ENCODE assay signal across 7 mouse cellular contexts in genomic region chr9:61914203-61914916, GRCm38 (mm10). TPM values are rescaled to one million over a fixed set of nuclear protein-coding genes. Genes with fewer than 3 reads are reported as not detected.
DNase-seq lines count a peak whose midpoint lies in the region; ATAC-seq and TF ChIP-seq lines count a peak whose summit lies in the region.

Rplp1 (minus strand) TSS chr9:61914542.

- ATAC-seq in intestine, postnatal 0 days = peak; percentile 97
- ATAC-seq in midbrain, embryonic 12.5 days (ENCODE audit: low FRiP score, low read depth) = peak; percentile 95

- H3K4me2 ChIP-seq in intestine, postnatal 0 days (replicated peaks; ENCODE audit: low read depth) = peak within 1 kb of the TSS; percentile 84
- peak within 1 kb of the TSS; percentile 74 for H3K4me2 ChIP-seq in midbrain, embryonic 12.5 days (replicated peaks)

- H3K4me3 ChIP-seq in embryonic facial prominence, embryonic 10.5 days = peak within 1 kb of the TSS; percentile 75
- H3K4me3 ChIP-seq in intestine, postnatal 0 days (ENCODE audit: low read depth, low read length) = peak within 1 kb of the TSS; percentile 74
- peak within 1 kb of the TSS; percentile 93 for H3K4me3 ChIP-seq in midbrain, embryonic 12.5 days
- peak within 1 kb of the TSS; percentile 93 for H3K4me3 ChIP-seq in small intestine, adult 2 months (ENCODE audit: low read depth, low read length)

- TF ChIP-seq POLR2A in small intestine, adult 2 months (IDR thresholded peaks at IDR 0.05; ENCODE audit: low read depth, low read length) = peak; percentile 53; the same call in 1 of the 2 replicates

- H3K9ac ChIP-seq in intestine, postnatal 0 days (ENCODE audit: low read depth, low read length) = peak within 1 kb of the TSS; percentile 78
- H3K9ac ChIP-seq in midbrain, embryonic 12.5 days (replicated peaks) = peak within 1 kb of the TSS; percentile 81

- peaks cover 72% of the 10 kb centered on the region for H3K36me3 ChIP-seq in embryonic facial prominence, embryonic 10.5 days (replicated peaks)
- peaks cover 41% of the 10 kb centered on the region for H3K36me3 ChIP-seq in intestine, postnatal 0 days (ENCODE audit: control insufficient read depth, insufficient read depth)
- H3K36me3 ChIP-seq in midbrain, embryonic 12.5 days = peaks cover 51% of the 10 kb centered on the region
- peaks cover 28% of the 10 kb centered on the region for H3K36me3 ChIP-seq in small intestine, adult 2 months (ENCODE audit: control insufficient read depth, insufficient read depth, low read length)

- intact Hi-C loops in left cerebral cortex, postnatal 4 days (cut with DNase I) = no loop called here

- peak; percentile 97 for DNase-seq in adrenal gland, postnatal 10 days
- peak; percentile 96 for DNase-seq in embryonic facial prominence, embryonic 10.5 days (ENCODE audit: low spot score)
- DNase-seq in gonadal fat pad, adult 2 months (ENCODE audit: low read depth) = peak; percentile 58
- DNase-seq in left cerebral cortex, postnatal 4 days = peak; percentile 97

- H3K27ac ChIP-seq in embryonic facial prominence, embryonic 10.5 days (replicated peaks) = peak within 1 kb of the TSS; percentile 89
- H3K27ac ChIP-seq in intestine, postnatal 0 days (ENCODE audit: low read depth, low read length) = peak within 1 kb of the TSS; percentile 93
- H3K27ac ChIP-seq in midbrain, embryonic 12.5 days (replicated peaks) = peak within 1 kb of the TSS; percentile 93
- H3K27ac ChIP-seq in small intestine, adult 2 months (ENCODE audit: insufficient read depth, low read depth, low read length) = peak within 1 kb of the TSS; percentile 96

- no peaks in the 10 kb centered on the region for H3K9me3 ChIP-seq in embryonic facial prominence, embryonic 10.5 days
- no peaks in the 10 kb centered on the region for H3K9me3 ChIP-seq in intestine, postnatal 0 days (ENCODE audit: control insufficient read depth)
- H3K9me3 ChIP-seq in midbrain, embryonic 12.5 days = no peaks in the 10 kb centered on the region

- H3K27me3 ChIP-seq in embryonic facial prominence, embryonic 10.5 days (replicated peaks; ENCODE audit: low read depth, poor library complexity, severe bottlenecking) = no peaks in the 10 kb centered on the region
- no peaks in the 10 kb centered on the region for H3K27me3 ChIP-seq in intestine, postnatal 0 days (replicated peaks; ENCODE audit: control insufficient read depth, insufficient read depth, low read length)
- H3K27me3 ChIP-seq in midbrain, embryonic 12.5 days = no peaks in the 10 kb centered on the region
- no peaks in the 10 kb centered on the region for H3K27me3 ChIP-seq in small intestine, adult 2 months (ENCODE audit: control insufficient read depth, insufficient read depth, low read length)

- WGBS in embryonic facial prominence, embryonic 10.5 days = under 1% methylated on average over 70 of the region's 70 CpGs
- under 1% methylated on average over 70 of the region's 70 CpGs for WGBS in intestine, postnatal 0 days
- under 1% methylated on average over 70 of the region's 70 CpGs for WGBS in midbrain, embryonic 12.5 days
- WGBS in small intestine, adult 2 months = under 1% methylated on average over 70 of the region's 70 CpGs

- no peak for TF ChIP-seq CTCF in intestine, postnatal 0 days (IDR thresholded peaks at IDR 0.05; ENCODE audit: low read depth)
- no peak for TF ChIP-seq CTCF in small intestine, adult 2 months (IDR thresholded peaks at IDR 0.05; ENCODE audit: extremely low read depth, insufficient read length, insufficient replicate concordance, low read depth, low read length)

- peaks cover 30% of the 10 kb centered on the region for H3K4me1 ChIP-seq in embryonic facial prominence, embryonic 10.5 days
- 0 out of 2 replicates have a peak, but pooled peaks cover 3% of the 10 kb centered on the region for H3K4me1 ChIP-seq in intestine, postnatal 0 days (replicated peaks; ENCODE audit: control insufficient read depth, insufficient read depth, low read length)
- H3K4me1 ChIP-seq in midbrain, embryonic 12.5 days = peaks cover 18% of the 10 kb centered on the region
- H3K4me1 ChIP-seq in small intestine, adult 2 months (ENCODE audit: control insufficient read depth, insufficient read depth, insufficient read length, low read length) = peaks cover 2% of the 10 kb centered on the region; the same call in 1 of the 2 replicates

RNA-seq across cellular contexts. Expression of gene Rplp1, which starts in this region (rescaled TPM):
- total RNA-seq in adrenal gland, postnatal 10 days (2021) = 1,000 to 10,000 TPM; 2,187 to 2,232 TPM
- 1,152 and 1,189 TPM in 2 replicates for polyA plus RNA-seq in embryonic facial prominence, embryonic 10.5 days (2016; fragmentation: Nextera tagmentation; extraction: Ambion mirVana)
- polyA plus RNA-seq in gonadal fat pad, adult 2 months (2012; rRNA removed) = 5,115 and 7,011 TPM in 2 replicates
- polyA plus RNA-seq in intestine, postnatal 0 days (2015; fragmentation: Nextera tagmentation; extraction: Ambion mirVana) = 1,118 and 1,197 TPM in 2 replicates
- total RNA-seq in left cerebral cortex, postnatal 4 days (2021) = 1,000 to 10,000 TPM; 2,004 to 2,011 TPM
- polyA plus RNA-seq in midbrain, embryonic 12.5 days (2016; fragmentation: Nextera tagmentation; extraction: Ambion mirVana) = 777 and 790 TPM in 2 replicates
- 3,342 and 5,315 TPM in 2 replicates for polyA plus RNA-seq in small intestine, adult 2 months (2012; rRNA removed)

Comparison
In these comparisons a context has a peak if more than half of its experiments do, and no peak if none do; other contexts are left out.
1. Peak in every context shown above with its lines: DNase-seq, ATAC-seq, H3K4me3 ChIP-seq and H3K27ac ChIP-seq.